Mouse (Mus musculus) embryonic fibroblast, embryonic 13.5 days (primary cell): ENCODE measurements around the gene Letmd1.

ENCODE experiments used
- CTCF ChIP-seq: IDR thresholded peaks from 2 replicates; pipeline ENCODE4 v1.5.1; 2011; ENCODE audit warnings: mild to moderate bottlenecking, control low read depth, low read length, moderate library complexity, borderline replicate concordance; ENCODE audit not compliant: insufficient read depth
- POLR2A ChIP-seq: IDR thresholded peaks from 2 replicates; pipeline ENCODE4 v1.6.1; 2011; ENCODE audit warnings: low read depth, mild to moderate bottlenecking, control low read depth, low read length, moderate library complexity

- TF ChIP-seq POLR2A (no peak), CTCF (no peak)
Measured at GRCm38 (mm10) chr15:100422476-100422875, 46.3 kb upstream of the Letmd1 start.
